Comparison of ENCODE assay signal across 35 mouse cellular contexts in genomic region chr1:191347602-191348001, GRCm38 (mm10).
"Had no signal": no experiment of that assay in that cellular context is flagged by ENCODE, and none has a peak within 500 bp of the region (broad histone marks: within the 10 kb centered on the region; RNA-seq: fewer than 3 reads in every experiment).

No protein-coding gene starts in this region.

- H3K4me3 ChIP-seq: heart, adult 2 months; heart, embryonic 10.5 days; heart, embryonic 12.5 days; heart, embryonic 13.5 days; heart, embryonic 15.5 days; hindbrain, embryonic 10.5 days; hindbrain, embryonic 12.5 days; hindbrain, embryonic 13.5 days; hindbrain, embryonic 15.5 days; intestine, embryonic 15.5 days; kidney, embryonic 15.5 days; layer of hippocampus, adult 2 months had no signal

- H3K27ac ChIP-seq: heart, adult 2 months; heart, embryonic 13.5 days; heart, embryonic 15.5 days; hindbrain, embryonic 10.5 days; hindbrain, embryonic 12.5 days; hindbrain, embryonic 13.5 days; hindbrain, embryonic 14.5 days; hindbrain, embryonic 15.5 days; hindbrain, postnatal 0 days; intestine, embryonic 15.5 days; kidney, embryonic 15.5 days; kidney, postnatal 0 days; layer of hippocampus, adult 2 months had no signal

- H3K27me3 ChIP-seq: heart, embryonic 12.5 days; heart, embryonic 13.5 days; heart, embryonic 15.5 days; hindbrain, embryonic 12.5 days; hindbrain, embryonic 13.5 days; hindbrain, embryonic 15.5 days; intestine, embryonic 15.5 days; kidney, embryonic 15.5 days had no signal

- H3K4me1 ChIP-seq: hindbrain, embryonic 12.5 days; hindbrain, embryonic 13.5 days; hindbrain, embryonic 15.5 days had no signal

- DNase-seq: heart, adult 2 months; heart, postnatal 10 days; heart, postnatal 36 days; heart, postnatal 4 days; kidney, adult 11 months; kidney, adult 18-20 months; kidney, adult 2 months; kidney, adult 8-10 months; kidney, adult 9 months; kidney, postnatal 10 days; kidney, postnatal 14 days; kidney, postnatal 25 days; kidney, postnatal 36 days; kidney, postnatal 4 days; layer of hippocampus, adult 9-11 months; layer of hippocampus, postnatal 36 days had no signal

- ATAC-seq: hindbrain, embryonic 16.5 days; hindbrain, postnatal 0 days; inflammation-experienced regulatory T-cells, adult 6 months; intestine, embryonic 15.5 days; intestine, embryonic 16.5 days; intestine, postnatal 0 days had no signal

- H3K4me2 ChIP-seq: heart, embryonic 11.5 days; heart, embryonic 12.5 days; heart, embryonic 13.5 days; heart, embryonic 15.5 days; hindbrain, embryonic 12.5 days; hindbrain, embryonic 13.5 days; hindbrain, embryonic 14.5 days; hindbrain, embryonic 15.5 days; intestine, embryonic 15.5 days; kidney, embryonic 15.5 days had no signal

- H3K9me3 ChIP-seq: heart, embryonic 10.5 days; heart, embryonic 12.5 days; heart, embryonic 13.5 days; heart, embryonic 15.5 days; hindbrain, embryonic 10.5 days; hindbrain, embryonic 12.5 days; hindbrain, embryonic 13.5 days; hindbrain, embryonic 15.5 days; intestine, embryonic 15.5 days; kidney, embryonic 15.5 days had no signal

- H3K9ac ChIP-seq: heart, embryonic 12.5 days; heart, embryonic 15.5 days; hindbrain, embryonic 12.5 days; hindbrain, embryonic 13.5 days; hindbrain, embryonic 14.5 days; hindbrain, embryonic 15.5 days; intestine, embryonic 15.5 days; kidney, embryonic 15.5 days had no signal
